Mouse (Mus musculus): ENCODE measurements around the gene Plcl2. TPM values are rescaled to one million over a fixed set of nuclear protein-coding genes. Genes with fewer than 3 reads are reported as not detected.

Plcl2 gene
- 5.8 TPM for polyA plus RNA-seq (2014; fragmentation: Illumina TruSeq; extraction: RNeasy Lipid Tissue Mini Kit (QIAGEN cat#74804); ENCODE audit: low read depth, low replicate concordance)

GRCm38 (mm10) chr17:50509251-50510104 is at the start of gene Plcl2:
Gene Plcl2 (plus strand): TSS chr17:50509403.

Other genes with a start within 250 kb of the Plcl2 start
- 1.7 TPM for gene Dazl, start 215.8 kb upstream of the Plcl2 start, polyA plus RNA-seq (2014; fragmentation: Illumina TruSeq; extraction: RNeasy Lipid Tissue Mini Kit (QIAGEN cat#74804); ENCODE audit: low read depth, low replicate concordance)